13 mouse cellular contexts compared by ENCODE assay signal in the genomic region with DNA sequence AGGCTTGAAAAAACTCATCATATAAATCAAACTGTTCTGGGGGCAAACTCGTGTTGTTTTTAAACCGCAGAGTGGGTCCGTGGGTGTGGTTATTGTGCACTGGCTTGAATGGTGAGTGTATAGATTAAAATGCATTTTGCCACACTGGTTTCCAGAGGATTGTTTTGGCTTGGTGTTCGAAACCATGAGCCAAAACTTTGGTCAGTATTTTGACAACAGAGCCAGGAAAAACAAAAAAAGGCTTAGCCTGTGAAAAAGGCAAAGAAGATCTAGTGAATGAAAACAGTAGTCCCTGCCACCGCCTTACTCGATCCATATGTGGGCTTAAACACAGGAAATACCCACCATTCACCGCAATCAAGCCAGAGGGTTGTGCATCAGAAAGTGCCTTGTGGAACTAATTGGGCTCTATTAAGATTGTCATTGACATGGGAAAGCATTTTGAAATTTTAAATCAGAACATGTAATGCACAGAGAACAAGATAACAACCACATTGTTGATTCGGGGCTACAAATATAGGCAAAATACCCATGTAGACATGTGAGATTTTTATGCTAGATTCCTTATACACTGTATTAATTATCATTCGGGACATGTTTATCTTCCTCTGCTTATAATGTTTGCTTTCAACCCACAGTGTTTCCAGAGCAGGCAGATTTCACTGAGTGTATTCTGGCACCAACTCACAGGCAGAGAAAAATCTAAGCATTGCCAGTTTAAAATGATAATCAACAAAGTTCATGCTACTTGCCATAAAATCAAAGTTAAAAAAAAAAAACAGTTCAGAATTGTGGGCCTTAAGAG.
"Had no signal": no experiment of that assay in that cellular context is flagged by ENCODE, and none has a peak within 500 bp of the region (broad histone marks: within the 10 kb centered on the region; RNA-seq: fewer than 3 reads in every experiment).

No protein-coding gene starts in this region.

- H3K36me3 ChIP-seq: limb, embryonic 15.5 days; liver, embryonic 12.5 days; midbrain, embryonic 12.5 days had no signal

- H3K9me3 ChIP-seq: limb, embryonic 15.5 days; liver, embryonic 12.5 days; midbrain, embryonic 12.5 days had no signal

- DNase-seq: kidney, postnatal 36 days; layer of hippocampus, adult 9-11 months; layer of hippocampus, postnatal 36 days; lung, embryonic 14.5 days; lung, postnatal 10 days; right cerebral cortex, adult 18-20 months; right cerebral cortex, postnatal 25 days had no signal

- H3K9ac ChIP-seq: limb, embryonic 15.5 days; liver, embryonic 12.5 days; lung, embryonic 14.5 days; midbrain, embryonic 12.5 days had no signal

- H3K4me1 ChIP-seq: liver, embryonic 12.5 days; midbrain, embryonic 12.5 days had no signal

- H3K4me2 ChIP-seq: limb, embryonic 15.5 days; liver, embryonic 12.5 days; lung, embryonic 14.5 days; midbrain, embryonic 12.5 days had no signal

- ATAC-seq: liver, embryonic 12.5 days; midbrain, embryonic 16.5 days had no signal

- H3K4me3 ChIP-seq: limb, embryonic 15.5 days; liver, embryonic 12.5 days; midbrain, embryonic 12.5 days had no signal

- H3K27ac ChIP-seq: kidney, postnatal 0 days; limb, embryonic 15.5 days; liver, embryonic 12.5 days; macrophage; midbrain, embryonic 12.5 days had no signal
